Mouse (Mus musculus) layer of hippocampus, postnatal 25 days (tissue): ENCODE results near the gene Npy. TPM values are rescaled to one million over a fixed set of nuclear protein-coding genes. Genes with fewer than 3 reads are reported as not detected.

ENCODE experiments used
- DNase-seq, 2 experiments: peaks; one replicate each; pipeline ENCODE4 v3.0.0; 2022; ENCODE audit warnings: mixed read lengths in 2 of 2, low spot score in 1 of 2; ENCODE audit errors: extremely low spot score in 1 of 2
- total RNA-seq, 2 experiments: library from RNA; stranded (reverse); gene quantifications; 2 replicates each; pipeline ENCODE4 v1.2.3; 2021

Gene Npy
- total RNA-seq, 2 experiments from 2014 or later = 123 to 146 TPM

DNA sequence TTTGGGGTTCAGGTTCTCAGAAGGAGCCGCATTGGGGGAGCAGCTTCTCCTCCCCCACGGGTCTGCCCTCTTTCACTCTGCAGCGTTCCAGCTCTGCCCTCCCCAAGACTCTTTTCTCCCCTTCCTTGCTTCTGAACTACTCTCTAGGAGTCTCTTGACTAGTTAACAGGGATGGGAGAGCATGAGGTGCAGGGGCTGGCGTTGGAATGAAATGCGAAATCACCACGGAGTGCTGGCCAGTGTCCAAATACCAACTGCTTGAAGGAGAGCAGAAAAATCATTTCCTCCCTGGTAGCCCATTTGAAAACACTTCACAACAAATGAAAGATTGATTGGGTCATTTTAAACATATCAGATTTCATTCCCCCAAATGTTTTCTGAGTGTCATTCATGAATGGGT is 53.3 kb downstream of the Npy start:
- peak in 1 of 2 experiments; percentile 6 for DNase-seq
